Mouse (Mus musculus) intestine, postnatal 0 days (tissue): ENCODE data around the gene Aldh1l2. TPM values are rescaled to one million over a fixed set of nuclear protein-coding genes. Genes with fewer than 3 reads are reported as not detected.

Source experiments
- ATAC-seq: fragments of 200-750 bp; cut with Nextera tagmentation; 2 replicates; pipeline ENCODE4 v1.8.0; 2017; ENCODE audit warnings: mild to moderate bottlenecking, moderate TSS enrichment, moderate library complexity
- H3K27ac ChIP-seq: fragments of 300-500 bp; sonication (generic); 2 replicates; pipeline ENCODE4 v1.5.1; 2014; ENCODE audit warnings: mild to moderate bottlenecking, low read depth, low read length, moderate library complexity
- H3K27me3 ChIP-seq: fragments of 300-500 bp; sonication (generic); replicated peaks from 2 replicates; pipeline ENCODE4 v1.6.1; 2014; ENCODE audit warnings: low read length, mixed read lengths; ENCODE audit not compliant: control insufficient read depth, insufficient read depth
- H3K36me3 ChIP-seq: fragments of 300-500 bp; sonication (generic); 2 replicates; pipeline ENCODE4 v1.6.1; 2014; ENCODE audit warnings: mild to moderate bottlenecking, moderate library complexity; ENCODE audit not compliant: control insufficient read depth, insufficient read depth
- H3K4me1 ChIP-seq: fragments of 300-500 bp; sonication (generic); replicated peaks from 2 replicates; pipeline ENCODE4 v1.6.1; 2014; ENCODE audit warnings: antibody characterized with exemption, low read length, mixed read lengths; ENCODE audit not compliant: control insufficient read depth, insufficient read depth
- H3K4me2 ChIP-seq: fragments of 300-500 bp; sonication (generic); replicated peaks from 2 replicates; pipeline ENCODE4 v1.6.1; 2014; ENCODE audit warnings: low read depth, mild to moderate bottlenecking, moderate library complexity
- H3K4me3 ChIP-seq: fragments of 300-500 bp; sonication (generic); 2 replicates; pipeline ENCODE4 v1.5.1; 2014; ENCODE audit warnings: low read depth, low read length
- H3K9ac ChIP-seq: fragments of 300-500 bp; sonication (generic); 2 replicates; pipeline ENCODE4 v1.6.1; 2014; ENCODE audit warnings: mild to moderate bottlenecking, low read depth, low read length
- H3K9me3 ChIP-seq: fragments of 300-500 bp; sonication (generic); 2 replicates; pipeline ENCODE4 v1.6.1; 2016; ENCODE audit warnings: mixed run types; ENCODE audit not compliant: control insufficient read depth
- CTCF ChIP-seq: sonication (generic); IDR thresholded peaks from 2 replicates; pipeline ENCODE4 v1.5.1; 2016; ENCODE audit warnings: low read depth, mild to moderate bottlenecking, control low read depth, antibody characterized with exemption, moderate library complexity
- WGBS: fragments of 180-500 bp; shearing (Covaris S2); extraction: QIAGEN DNeasy Blood & Tissue Kit; methylation state at CpG from one replicate; pipeline ENCODE4 v1.1.7; 2014; 5-methylcytosine and 5-hydroxymethylcytosine counted together
- polyA plus RNA-seq: library from polyadenylated mRNA; unstranded; fragments of >200 nt; fragmentation: Nextera tagmentation; extraction: Ambion mirVana; gene quantifications from 2 replicates; pipeline ENCODE4 v1.2.1, GENCODE M21; 2015

The Aldh1l2 gene
- polyA plus RNA-seq, 1 experiment from 2014 or later: 0.59 TPM

GRCm38 (mm10) chr10:83477286-83477685 is 56.7 kb downstream of the Aldh1l2 start:
- H3K4me1 ChIP-seq: no peaks in the 10 kb centered on the region
- no peaks in the 10 kb centered on the region for H3K9me3 ChIP-seq
- ATAC-seq: no peak
- H3K4me2 ChIP-seq: no peak overlapping the region
- no peaks in the 10 kb centered on the region for H3K36me3 ChIP-seq
- no peaks in the 10 kb centered on the region; the same call in 1 of the 2 replicates for H3K27me3 ChIP-seq
- WGBS: 86% methylated on average over 5 of the region's 5 CpGs
- TF ChIP-seq CTCF: no peak
- no peak overlapping the region for H3K27ac ChIP-seq
- H3K9ac ChIP-seq: no peak overlapping the region
- H3K4me3 ChIP-seq: no peak overlapping the region

DNA sequence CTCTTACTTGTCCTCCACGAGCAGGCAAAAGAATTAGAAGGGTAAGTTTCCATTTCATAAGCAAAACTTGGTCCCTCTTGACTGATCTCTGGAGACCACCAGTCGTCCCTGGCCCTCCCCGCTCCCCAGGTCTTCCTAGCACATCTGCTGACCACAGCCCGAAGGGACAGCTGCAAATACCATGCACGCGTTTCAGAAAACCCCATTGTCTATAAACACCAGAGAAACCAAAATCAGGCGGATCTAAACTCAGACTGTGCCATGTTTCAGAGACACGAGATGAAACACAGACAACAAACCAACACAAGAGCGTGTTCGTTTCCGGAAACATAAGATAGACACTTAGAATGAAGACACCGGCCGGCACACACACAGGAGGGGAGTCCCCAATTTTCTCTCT is 58.7 kb downstream of the Aldh1l2 start:
- no peaks in the 10 kb centered on the region for H3K36me3 ChIP-seq
- no peak overlapping the region for H3K9ac ChIP-seq
- 95% methylated on average over 13 of the region's 13 CpGs for WGBS
- TF ChIP-seq CTCF: no peak
- H3K4me1 ChIP-seq: no peaks in the 10 kb centered on the region
- no peaks in the 10 kb centered on the region for H3K27me3 ChIP-seq
- no peak for ATAC-seq
- no peak overlapping the region for H3K4me3 ChIP-seq
- no peaks in the 10 kb centered on the region for H3K9me3 ChIP-seq
- H3K27ac ChIP-seq: no peak overlapping the region
- H3K4me2 ChIP-seq: no peak overlapping the region

DNA sequence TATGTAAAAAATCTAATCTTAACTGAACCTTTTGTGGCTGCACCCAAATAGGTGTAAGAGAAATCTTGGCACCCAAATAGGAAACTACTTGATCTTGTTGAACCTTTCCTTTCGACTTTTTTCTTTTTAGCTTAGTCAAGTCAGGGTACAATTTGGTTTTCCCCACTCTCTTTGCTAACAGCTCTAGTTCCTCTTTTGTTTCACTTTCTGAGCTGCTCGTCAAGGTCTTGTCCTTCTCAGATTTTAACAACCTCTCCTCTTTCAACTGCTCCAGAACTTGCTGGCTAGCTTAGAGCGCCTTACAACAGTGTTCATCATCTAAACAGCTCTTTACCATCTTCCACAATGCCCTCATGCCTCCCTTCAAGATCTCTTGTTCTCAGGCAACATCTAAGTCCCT is 76.4 kb downstream of the Aldh1l2 start:
- Histone ChIP-seq H3K4me2 (no peak overlapping the region), H3K9me3 (peaks cover 12% of the 10 kb centered on the region), H3K4me3 (no peak overlapping the region), H3K9ac (no peak overlapping the region), H3K4me1 (no peaks in the 10 kb centered on the region), H3K36me3 (no peaks in the 10 kb centered on the region), H3K27me3 (no peaks in the 10 kb centered on the region), H3K27ac (no peak overlapping the region)
- 92% methylated on average over 3 of the region's 3 CpGs for whole genome bisulfite sequencing
- ATAC-seq: no peak
- no peak for TF ChIP-seq CTCF

GRCm38 (mm10) chr10:83448582-83448981 is 85.4 kb downstream of the Aldh1l2 start:
- Histone ChIP-seq H3K4me2 (no peak overlapping the region), H3K4me1 (no peaks in the 10 kb centered on the region), H3K36me3 (no peaks in the 10 kb centered on the region), H3K27ac (no peak overlapping the region), H3K9ac (no peak overlapping the region), H3K4me3 (no peak overlapping the region), H3K27me3 (no peaks in the 10 kb centered on the region), H3K9me3 (peaks cover 9% of the 10 kb centered on the region)
- 90% methylated on average over 7 of the region's 7 CpGs for WGBS
- no peak for TF ChIP-seq CTCF
- ATAC-seq: no peak

Other genes starting within 250 kb of the Aldh1l2 start
- 1.6 and 1.9 TPM in 2 replicates for gene Slc41a2, start 196.3 kb downstream of the Aldh1l2 start, polyA plus RNA-seq
- gene D10Wsu102e, start 173.9 kb downstream of the Aldh1l2 start, polyA plus RNA-seq: 0.17 and 0.21 TPM in 2 replicates
- 32.3 and 38.6 TPM in 2 replicates for gene Washc4, start 9.6 kb upstream of the Aldh1l2 start, polyA plus RNA-seq
- gene Appl2, start 114.6 kb upstream of the Aldh1l2 start, polyA plus RNA-seq: 27.5 and 28.3 TPM in 2 replicates
- 5.3 and 8.9 TPM in 2 replicates for gene 1500009L16Rik, start 188.7 kb upstream of the Aldh1l2 start, polyA plus RNA-seq